Mouse (Mus musculus) C2C12 (cell line): ENCODE data around the gene Plekho2.

Source experiments
- CTCF ChIP-seq: IDR thresholded peaks from one replicate; pipeline ENCODE4 v1.5.1; 2011; ENCODE audit not compliant: control insufficient read depth, insufficient read depth, insufficient read length
- MAX ChIP-seq: IDR thresholded peaks from one replicate; pipeline ENCODE4 v1.6.1; 2011; ENCODE audit warnings: mild to moderate bottlenecking, control low read depth
- MYOD1 ChIP-seq: IDR thresholded peaks from one replicate; pipeline ENCODE4 v1.6.1; 2011; ENCODE audit warnings: low read depth; ENCODE audit not compliant: control insufficient read depth, insufficient read length
- USF1 ChIP-seq: IDR thresholded peaks from one replicate; pipeline ENCODE4 v1.6.1; 2011; ENCODE audit warnings: low read depth, mild to moderate bottlenecking, control low read depth, moderate library complexity

- TF ChIP-seq MAX: no peak
- no peak for TF ChIP-seq USF1
- TF ChIP-seq CTCF: no peak
- TF ChIP-seq MYOD1: no peak
Observed at GRCm38 (mm10) chr9:65552711-65553110, 27.1 kb downstream of the Plekho2 start.
